Mouse (Mus musculus): ENCODE measurements around the gene Fxyd5. TPM values are rescaled to one million over a fixed set of nuclear protein-coding genes. Genes with fewer than 3 reads are reported as not detected.

Gene Fxyd5
- polyA plus RNA-seq, 1 experiment from 2014 or later, result 14.8 TPM

- Histone ChIP-seq H3K27me3 (ENCODE audit: control insufficient read depth, insufficient read depth, low read length) (peaks cover 35% of the 10 kb centered on the region), H3K4me2 (replicated peaks) (no peak overlapping the region), H3K27ac (no peak overlapping the region), H3K9ac (no peak overlapping the region), H3K36me3 (replicated peaks; ENCODE audit: control insufficient read depth, insufficient read depth) (no peaks in the 10 kb centered on the region), H3K9me3 (ENCODE audit: control insufficient read depth, low read length) (no peaks in the 10 kb centered on the region), H3K4me1 (replicated peaks; ENCODE audit: control insufficient read depth, insufficient read depth, low read length) (no peaks in the 10 kb centered on the region), H3K4me3 (replicated peaks; ENCODE audit: low read length) (no peak overlapping the region)
- WGBS, result 89% methylated on average over 4 of the region's 4 CpGs
- DNase-seq (ENCODE audit: low spot score), result no peak
- ATAC-seq (ENCODE audit: low FRiP score), result no peak
Observed at GRCm38 (mm10) chr7:31039011-31039410, 3.3 kb downstream of the Fxyd5 start.

- no peak overlapping the region for H3K27ac ChIP-seq
- ATAC-seq (ENCODE audit: low FRiP score) (no peak), DNase-seq (ENCODE audit: low spot score) (no peak)
- no peak overlapping the region for H3K4me3 ChIP-seq (replicated peaks; ENCODE audit: low read length)
- no peaks in the 10 kb centered on the region for H3K4me1 ChIP-seq (replicated peaks; ENCODE audit: control insufficient read depth, insufficient read depth, low read length)
- WGBS, result 74% methylated on average over 2 of the region's 2 CpGs
- H3K36me3 ChIP-seq (replicated peaks; ENCODE audit: control insufficient read depth, insufficient read depth), result no peaks in the 10 kb centered on the region
- no peak overlapping the region for H3K9ac ChIP-seq
- H3K27me3 ChIP-seq (ENCODE audit: control insufficient read depth, insufficient read depth, low read length), result peaks cover 25% of the 10 kb centered on the region
- H3K9me3 ChIP-seq (ENCODE audit: control insufficient read depth, low read length), result no peaks in the 10 kb centered on the region
- H3K4me2 ChIP-seq (replicated peaks), result no peak overlapping the region
Observed at GRCm38 (mm10) chr7:31037675-31038074, 4.6 kb downstream of the Fxyd5 start.

GRCm38 (mm10) chr7:31036917-31037316, 5.4 kb downstream of the Fxyd5 start:
- no peak overlapping the region for H3K4me2 ChIP-seq (replicated peaks)
- H3K27ac ChIP-seq, result no peak overlapping the region
- no peak overlapping the region for H3K9ac ChIP-seq
- no peak overlapping the region for H3K4me3 ChIP-seq (replicated peaks; ENCODE audit: low read length)
- no peaks in the 10 kb centered on the region for H3K36me3 ChIP-seq (replicated peaks; ENCODE audit: control insufficient read depth, insufficient read depth)
- no peaks in the 10 kb centered on the region for H3K9me3 ChIP-seq (ENCODE audit: control insufficient read depth, low read length)
- H3K27me3 ChIP-seq (ENCODE audit: control insufficient read depth, insufficient read depth, low read length), result peaks cover 18% of the 10 kb centered on the region
- ATAC-seq (ENCODE audit: low FRiP score), result no peak
- H3K4me1 ChIP-seq (replicated peaks; ENCODE audit: control insufficient read depth, insufficient read depth, low read length), result no peaks in the 10 kb centered on the region
- 90% methylated on average over 7 of the region's 7 CpGs for WGBS
- no peak for DNase-seq (ENCODE audit: low spot score)

GRCm38 (mm10) chr7:31035291-31035690, 7.0 kb downstream of the Fxyd5 start:
- H3K9ac ChIP-seq, result no peak overlapping the region
- ATAC-seq (ENCODE audit: low FRiP score) (no peak), DNase-seq (ENCODE audit: low spot score) (no peak)
- H3K27ac ChIP-seq, result no peak overlapping the region
- no peaks in the 10 kb centered on the region for H3K9me3 ChIP-seq (ENCODE audit: control insufficient read depth, low read length)
- H3K36me3 ChIP-seq (replicated peaks; ENCODE audit: control insufficient read depth, insufficient read depth), result no peaks in the 10 kb centered on the region
- no peaks in the 10 kb centered on the region for H3K4me1 ChIP-seq (replicated peaks; ENCODE audit: control insufficient read depth, insufficient read depth, low read length)
- H3K4me2 ChIP-seq (replicated peaks), result no peak overlapping the region
- 83% methylated on average over 11 of the region's 11 CpGs for WGBS
- H3K27me3 ChIP-seq (ENCODE audit: control insufficient read depth, insufficient read depth, low read length), result 0 out of 2 replicates have a peak, but pooled peaks cover 2% of the 10 kb centered on the region
- no peak overlapping the region for H3K4me3 ChIP-seq (replicated peaks; ENCODE audit: low read length)

GRCm38 (mm10) chr7:31034789-31035188, 7.5 kb downstream of the Fxyd5 start:
- Histone ChIP-seq H3K4me2 (replicated peaks) (no peak overlapping the region), H3K4me3 (replicated peaks; ENCODE audit: low read length) (no peak overlapping the region), H3K4me1 (replicated peaks; ENCODE audit: control insufficient read depth, insufficient read depth, low read length) (no peaks in the 10 kb centered on the region), H3K36me3 (replicated peaks; ENCODE audit: control insufficient read depth, insufficient read depth) (no peaks in the 10 kb centered on the region), H3K9me3 (ENCODE audit: control insufficient read depth, low read length) (no peaks in the 10 kb centered on the region), H3K27me3 (ENCODE audit: control insufficient read depth, insufficient read depth, low read length) (no peaks in the 10 kb centered on the region), H3K27ac (no peak overlapping the region), H3K9ac (no peak overlapping the region)
- no peak for ATAC-seq (ENCODE audit: low FRiP score)
- 66% methylated on average over 11 of the region's 11 CpGs for WGBS
- no peak for DNase-seq (ENCODE audit: low spot score)

GRCm38 (mm10) chr7:31033409-31034165, 8.7 kb downstream of the Fxyd5 start:
- Histone ChIP-seq H3K4me3 (replicated peaks; ENCODE audit: low read length) (no peak overlapping the region), H3K9ac (no peak overlapping the region), H3K9me3 (ENCODE audit: control insufficient read depth, low read length) (no peaks in the 10 kb centered on the region), H3K4me2 (replicated peaks) (no peak overlapping the region), H3K36me3 (replicated peaks; ENCODE audit: control insufficient read depth, insufficient read depth) (no peaks in the 10 kb centered on the region), H3K4me1 (replicated peaks; ENCODE audit: control insufficient read depth, insufficient read depth, low read length) (no peaks in the 10 kb centered on the region), H3K27ac (no peak overlapping the region), H3K27me3 (ENCODE audit: control insufficient read depth, insufficient read depth, low read length) (no peaks in the 10 kb centered on the region)
- WGBS, result 76% methylated on average over 9 of the region's 9 CpGs
- ATAC-seq (ENCODE audit: low FRiP score), result no peak
- no peak for DNase-seq (ENCODE audit: low spot score)

GRCm38 (mm10) chr7:31031731-31032130, 10.6 kb downstream of the Fxyd5 start:
- H3K9ac ChIP-seq, result no peak overlapping the region
- WGBS, result 84% methylated on average over 7 of the region's 7 CpGs

GRCm38 (mm10) chr7:31030717-31031116, 11.6 kb downstream of the Fxyd5 start:
- H3K4me3 ChIP-seq (replicated peaks; ENCODE audit: low read length), result no peak overlapping the region
- no peak overlapping the region for H3K9ac ChIP-seq
- no peak overlapping the region for H3K4me2 ChIP-seq (replicated peaks)
- H3K36me3 ChIP-seq (replicated peaks; ENCODE audit: control insufficient read depth, insufficient read depth), result no peaks in the 10 kb centered on the region
- no peak overlapping the region for H3K27ac ChIP-seq
- DNase-seq (ENCODE audit: low spot score), result no peak
- ATAC-seq (ENCODE audit: low FRiP score), result no peak
- 76% methylated on average over 2 of the region's 2 CpGs for WGBS
- H3K9me3 ChIP-seq (ENCODE audit: control insufficient read depth, low read length), result no peaks in the 10 kb centered on the region
- no peaks in the 10 kb centered on the region for H3K4me1 ChIP-seq (replicated peaks; ENCODE audit: control insufficient read depth, insufficient read depth, low read length)
- no peaks in the 10 kb centered on the region for H3K27me3 ChIP-seq (ENCODE audit: control insufficient read depth, insufficient read depth, low read length)

More at GRCm38 (mm10) chr7:31031731-31032130, 10.6 kb downstream of the Fxyd5 start:
- no peak for DNase-seq (ENCODE audit: low spot score)
- no peaks in the 10 kb centered on the region for H3K36me3 ChIP-seq (replicated peaks; ENCODE audit: control insufficient read depth, insufficient read depth)
- H3K4me2 ChIP-seq (replicated peaks), result no peak overlapping the region
- no peak overlapping the region for H3K4me3 ChIP-seq (replicated peaks; ENCODE audit: low read length)
- no peak for ATAC-seq (ENCODE audit: low FRiP score)
- no peak overlapping the region for H3K27ac ChIP-seq
- H3K27me3 ChIP-seq (ENCODE audit: control insufficient read depth, insufficient read depth, low read length), result no peaks in the 10 kb centered on the region
- H3K9me3 ChIP-seq (ENCODE audit: control insufficient read depth, low read length), result no peaks in the 10 kb centered on the region
- no peaks in the 10 kb centered on the region for H3K4me1 ChIP-seq (replicated peaks; ENCODE audit: control insufficient read depth, insufficient read depth, low read length)

- ATAC-seq (ENCODE audit: low FRiP score), result no peak
- no peaks in the 10 kb centered on the region for H3K9me3 ChIP-seq (ENCODE audit: control insufficient read depth, low read length)
- H3K36me3 ChIP-seq (replicated peaks; ENCODE audit: control insufficient read depth, insufficient read depth), result no peaks in the 10 kb centered on the region
- H3K4me1 ChIP-seq (replicated peaks; ENCODE audit: control insufficient read depth, insufficient read depth, low read length), result no peaks in the 10 kb centered on the region
- WGBS, result 73% methylated on average over 8 of the region's 8 CpGs
- no peak for DNase-seq (ENCODE audit: low spot score)
- H3K27ac ChIP-seq, result no peak overlapping the region
- no peak overlapping the region for H3K9ac ChIP-seq
- H3K4me3 ChIP-seq (replicated peaks; ENCODE audit: low read length), result no peak overlapping the region
- H3K27me3 ChIP-seq (ENCODE audit: control insufficient read depth, insufficient read depth, low read length), result no peaks in the 10 kb centered on the region
- no peak overlapping the region for H3K4me2 ChIP-seq (replicated peaks)
Observed at GRCm38 (mm10) chr7:31028609-31029008, 13.7 kb downstream of the Fxyd5 start.
